Mouse (Mus musculus) myocyte (in vitro differentiated cells): ENCODE measurements around the gene Wdr74.

Experiments used
- CEBPB ChIP-seq: IDR thresholded peaks from 2 replicates; pipeline ENCODE4 v1.6.1; 2011; ENCODE audit warnings: mild to moderate bottlenecking, moderate library complexity; ENCODE audit not compliant: poor library complexity, insufficient read depth, severe bottlenecking
- MAX ChIP-seq: IDR thresholded peaks from one replicate; pipeline ENCODE4 v1.6.1; 2011; ENCODE audit warnings: low read depth, mild to moderate bottlenecking, control low read depth
- MYOD1 ChIP-seq, 3 experiments: IDR thresholded peaks; one replicate each; pipeline ENCODE4 v1.6.1; 2011; ENCODE audit warnings: control low read depth in 2 of 3, low read depth in 2 of 3, mild to moderate bottlenecking in 2 of 3, moderate library complexity in 1 of 3; ENCODE audit not compliant: insufficient read length in 2 of 3, control insufficient read depth in 1 of 3
- MYOG ChIP-seq, 3 experiments: IDR thresholded peaks; one replicate each; pipeline ENCODE4 v1.6.1; 2011; ENCODE audit warnings: control low read depth in 2 of 3, low read depth in 2 of 3, mild to moderate bottlenecking in 2 of 3; ENCODE audit not compliant: insufficient read length in 2 of 3, control insufficient read depth in 1 of 3, insufficient read depth in 1 of 3
- POLR2A ChIP-seq: IDR thresholded peaks from one replicate; pipeline ENCODE4 v1.6.1; 2011; ENCODE audit warnings: low read depth, mild to moderate bottlenecking, control low read depth, moderate library complexity; ENCODE audit not compliant: insufficient read length
- POLR2AphosphoS2 ChIP-seq: IDR thresholded peaks from one replicate; pipeline ENCODE4 v1.6.1; 2011; ENCODE audit warnings: low read depth, control low read depth; ENCODE audit not compliant: insufficient read length
- REST ChIP-seq: IDR thresholded peaks from one replicate; pipeline ENCODE4 v1.6.1; 2011; ENCODE audit warnings: mild to moderate bottlenecking, control low read depth, moderate library complexity; ENCODE audit not compliant: insufficient read depth, insufficient read length
- TCF12 ChIP-seq: IDR thresholded peaks from one replicate; pipeline ENCODE4 v1.6.1; 2011; ENCODE audit warnings: mild to moderate bottlenecking, control low read depth; ENCODE audit not compliant: poor library complexity, insufficient read depth, severe bottlenecking
- USF1 ChIP-seq: IDR thresholded peaks from one replicate; pipeline ENCODE4 v1.6.1; 2011; ENCODE audit warnings: low read depth, mild to moderate bottlenecking, control low read depth, moderate library complexity

- TF ChIP-seq POLR2A: peak; percentile 83
- TF ChIP-seq POLR2AphosphoS2: peak; percentile 85
- TF ChIP-seq MYOD1 (IDR thresholded peaks at IDR 0.05; ENCODE audit: control insufficient read depth in 1 of 3, insufficient read length in 2 of 3, low read depth in 2 of 3): no peak
- no peak for TF ChIP-seq TCF12
- TF ChIP-seq MAX: peak; percentile 75
- TF ChIP-seq CEBPB: no peak
- no peak for TF ChIP-seq MYOG (IDR thresholded peaks at IDR 0.05; ENCODE audit: control insufficient read depth in 1 of 3, insufficient read depth in 1 of 3, insufficient read length in 2 of 3, low read depth in 2 of 3)
- TF ChIP-seq REST: no peak
- no peak for TF ChIP-seq USF1
Observed at GRCm38 (mm10) chr19:8722907-8723573, 12.6 kb upstream of the Wdr74 start, which contains the start of gene Slc3a2.
